Mouse (Mus musculus): ENCODE measurements around the gene Sms. TPM values are rescaled to one million over a fixed set of nuclear protein-coding genes. Genes with fewer than 3 reads are reported as not detected.
A peak's percentile ranks its signal among the peaks of the same experiment; 100 is the strongest.

Gene Sms
- total and polyA plus RNA-seq, 3 experiments = 90.4 to 258 (median 180) TPM

- dilution Hi-C loops (cut with MboI; ENCODE audit: extremely low pct_ligation_motif_present, extremely low pct_unique_long_range_greater_than_20kb, low sequenced_read_pairs) = no loop called here
- no peaks in the 10 kb centered on the region for H3K36me3 ChIP-seq (replicated peaks in 1 of 2; ENCODE audit: control insufficient read depth in 1 of 2, insufficient read depth in 1 of 2, low read length in 1 of 2)
- no peak for TF ChIP-seq USF1 (IDR thresholded peaks at IDR 0.05; ENCODE audit: low read depth, low read length)
- no peak for TF ChIP-seq ZMIZ1 (IDR thresholded peaks at IDR 0.05; ENCODE audit: low read depth, low read length)
- peak in 1 of 2 experiments; percentile 19; a peak in 1 of 4 replicates for TF ChIP-seq CTCF (conservative IDR thresholded peaks at IDR 0.05 in 1 of 2, IDR thresholded peaks at IDR 0.05 in 1 of 2; ENCODE audit: low read depth in 2 of 2, low read length in 2 of 2)
- TF ChIP-seq MEF2A (IDR thresholded peaks at IDR 0.05; ENCODE audit: borderline replicate concordance, low read depth, low read length) = no peak
- no peak overlapping the region for H3K4me3 ChIP-seq (replicated peaks in 1 of 3; ENCODE audit: low read depth in 2 of 3, low read length in 2 of 3, poor library complexity in 1 of 3)
- H3K4me2 ChIP-seq (ENCODE audit: insufficient read depth, low read depth, poor library complexity, severe bottlenecking) = no peak overlapping the region
- in situ Hi-C loops (cut with MboI; ENCODE audit: low pct_ligation_motif_present, low pct_unique_long_range_greater_than_20kb, low sequenced_read_pairs) = no loop called here
- H3K9me3 ChIP-seq (replicated peaks; ENCODE audit: low read length) = no peaks in the 10 kb centered on the region
- no peaks in the 10 kb centered on the region for H3K27me3 ChIP-seq (replicated peaks)
- H3K79me2 ChIP-seq (replicated peaks; ENCODE audit: control insufficient read depth, extremely low read depth, insufficient read depth, poor library complexity, severe bottlenecking) = no peaks in the 10 kb centered on the region
- no peak overlapping the region for H3K27ac ChIP-seq (ENCODE audit: insufficient read depth, low read depth)
- H3K4me1 ChIP-seq (ENCODE audit: control insufficient read depth in 1 of 2, insufficient read depth in 2 of 2) = no peaks in the 10 kb centered on the region
- H3K9ac ChIP-seq (ENCODE audit: insufficient read depth, low read depth) = no peak overlapping the region
- no peak for DNase-seq (ENCODE audit: extremely low read depth)
Measured at GRCm38 (mm10) chrX:157506400-157506799, 14.3 kb upstream of the Sms start.

DNA sequence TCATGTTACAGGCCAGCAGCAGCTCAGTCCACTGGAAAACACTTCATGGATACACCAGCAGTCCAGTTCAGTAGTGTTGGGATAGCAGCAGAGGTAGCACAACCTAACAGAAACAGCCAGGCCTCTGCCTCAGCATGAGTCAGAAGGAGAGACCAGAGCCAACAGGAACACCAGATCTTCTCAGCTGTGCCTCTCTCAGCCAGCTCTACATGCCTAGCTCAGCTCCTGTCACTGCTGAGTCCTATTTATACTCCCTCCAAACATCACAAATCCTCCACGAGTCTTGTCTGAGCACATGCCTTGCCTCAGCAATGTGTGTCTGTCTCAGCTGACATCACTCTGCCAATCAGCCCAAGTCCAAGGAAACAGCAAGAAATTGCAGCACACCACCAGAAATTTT, 12.4 kb upstream of the Sms start:
- no peak for TF ChIP-seq TCF12 (IDR thresholded peaks at IDR 0.05; ENCODE audit: low read depth, low read length)
- TF ChIP-seq ZMIZ1 (IDR thresholded peaks at IDR 0.05; ENCODE audit: low read depth, low read length) = no peak
- no peak for TF ChIP-seq HCFC1 (IDR thresholded peaks at IDR 0.05; ENCODE audit: low read depth, low read length)
- TF ChIP-seq RCOR1 (conservative IDR thresholded peaks at IDR 0.05; ENCODE audit: low read depth, low read length) = no peak
- TF ChIP-seq ELF1 (IDR thresholded peaks at IDR 0.05; ENCODE audit: low read depth, low read length) = no peak
- no peak for TF ChIP-seq ETS1 (conservative IDR thresholded peaks at IDR 0.05; ENCODE audit: low read depth, low read length)
- TF ChIP-seq CTCF (conservative IDR thresholded peaks at IDR 0.05 in 1 of 2, IDR thresholded peaks at IDR 0.05 in 1 of 2; ENCODE audit: low read depth in 2 of 2, low read length in 2 of 2) = no peak
- no peaks in the 10 kb centered on the region for H3K27me3 ChIP-seq (replicated peaks)
- no peak overlapping the region for H3K9ac ChIP-seq (ENCODE audit: insufficient read depth, low read depth)
- H3K79me2 ChIP-seq (replicated peaks; ENCODE audit: control insufficient read depth, extremely low read depth, insufficient read depth, poor library complexity, severe bottlenecking) = no peaks in the 10 kb centered on the region
- in situ Hi-C loops (cut with MboI; ENCODE audit: low pct_ligation_motif_present, low pct_unique_long_range_greater_than_20kb, low sequenced_read_pairs) (no loop called here), dilution Hi-C loops (cut with MboI; ENCODE audit: extremely low pct_ligation_motif_present, extremely low pct_unique_long_range_greater_than_20kb, low sequenced_read_pairs) (no loop called here)
- H3K4me3 ChIP-seq (replicated peaks in 1 of 3; ENCODE audit: low read depth in 2 of 3, low read length in 2 of 3, poor library complexity in 1 of 3) = no peak overlapping the region
- no peaks in the 10 kb centered on the region for H3K4me1 ChIP-seq (ENCODE audit: control insufficient read depth in 1 of 2, insufficient read depth in 2 of 2)
- no peak overlapping the region for H3K27ac ChIP-seq (ENCODE audit: insufficient read depth, low read depth)
- no peaks in the 10 kb centered on the region for H3K36me3 ChIP-seq (replicated peaks in 1 of 2; ENCODE audit: control insufficient read depth in 1 of 2, insufficient read depth in 1 of 2, low read length in 1 of 2)
- H3K9me3 ChIP-seq (replicated peaks; ENCODE audit: low read length) = no peaks in the 10 kb centered on the region
- DNase-seq (ENCODE audit: extremely low read depth) = no peak
- no peak overlapping the region for H3K4me2 ChIP-seq (ENCODE audit: insufficient read depth, low read depth, poor library complexity, severe bottlenecking)

DNA sequence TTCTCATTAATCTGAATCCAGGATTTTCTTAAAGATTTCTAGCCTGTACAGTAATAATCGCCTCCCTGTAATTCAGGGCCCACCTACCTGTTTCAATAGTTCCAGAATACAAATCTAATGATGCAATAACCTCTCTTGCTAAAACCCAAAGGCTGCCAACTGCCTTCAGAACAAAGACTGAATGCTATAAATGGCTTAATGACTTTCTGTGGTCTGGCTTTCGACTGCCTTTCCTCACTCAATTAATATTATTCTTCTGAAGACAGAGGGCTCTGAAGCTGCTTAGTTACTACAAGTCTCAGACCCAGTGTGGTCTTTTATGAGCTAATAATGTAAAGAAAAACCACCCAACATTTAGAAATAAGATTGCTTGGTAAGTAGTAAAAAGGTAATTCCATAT, 9.8 kb upstream of the Sms start:
- H3K9ac ChIP-seq (ENCODE audit: insufficient read depth, low read depth) = no peak overlapping the region
- H3K9me3 ChIP-seq (replicated peaks; ENCODE audit: low read length) = no peaks in the 10 kb centered on the region
- no peaks in the 10 kb centered on the region for H3K27me3 ChIP-seq (replicated peaks)
- TF ChIP-seq RCOR1 (conservative IDR thresholded peaks at IDR 0.05; ENCODE audit: low read depth, low read length) (no peak), ZC3H11A (IDR thresholded peaks at IDR 0.05; ENCODE audit: low read depth, low read length) (no peak), MAZ (IDR thresholded peaks at IDR 0.05; ENCODE audit: low read depth, low read length) (no peak), ZNF384 (IDR thresholded peaks at IDR 0.05; ENCODE audit: low read depth, low read length) (no peak)
- H3K4me1 ChIP-seq (ENCODE audit: control insufficient read depth in 1 of 2, insufficient read depth in 2 of 2) = no peaks in the 10 kb centered on the region
- H3K4me2 ChIP-seq (ENCODE audit: insufficient read depth, low read depth, poor library complexity, severe bottlenecking) = no peak overlapping the region
- no peaks in the 10 kb centered on the region for H3K36me3 ChIP-seq (replicated peaks in 1 of 2; ENCODE audit: control insufficient read depth in 1 of 2, insufficient read depth in 1 of 2, low read length in 1 of 2)
- dilution Hi-C loops (cut with MboI; ENCODE audit: extremely low pct_ligation_motif_present, extremely low pct_unique_long_range_greater_than_20kb, low sequenced_read_pairs) (no loop called here), in situ Hi-C loops (cut with MboI; ENCODE audit: low pct_ligation_motif_present, low pct_unique_long_range_greater_than_20kb, low sequenced_read_pairs) (no loop called here)
- H3K27ac ChIP-seq (ENCODE audit: insufficient read depth, low read depth) = no peak overlapping the region
- no peak overlapping the region for H3K4me3 ChIP-seq (replicated peaks in 1 of 3; ENCODE audit: low read depth in 2 of 3, low read length in 2 of 3, poor library complexity in 1 of 3)
- no peak for DNase-seq (ENCODE audit: extremely low read depth)
- H3K79me2 ChIP-seq (replicated peaks; ENCODE audit: control insufficient read depth, extremely low read depth, insufficient read depth, poor library complexity, severe bottlenecking) = no peaks in the 10 kb centered on the region
